Comparison of ENCODE assay signal across 8 mouse cellular contexts in the genomic region with DNA sequence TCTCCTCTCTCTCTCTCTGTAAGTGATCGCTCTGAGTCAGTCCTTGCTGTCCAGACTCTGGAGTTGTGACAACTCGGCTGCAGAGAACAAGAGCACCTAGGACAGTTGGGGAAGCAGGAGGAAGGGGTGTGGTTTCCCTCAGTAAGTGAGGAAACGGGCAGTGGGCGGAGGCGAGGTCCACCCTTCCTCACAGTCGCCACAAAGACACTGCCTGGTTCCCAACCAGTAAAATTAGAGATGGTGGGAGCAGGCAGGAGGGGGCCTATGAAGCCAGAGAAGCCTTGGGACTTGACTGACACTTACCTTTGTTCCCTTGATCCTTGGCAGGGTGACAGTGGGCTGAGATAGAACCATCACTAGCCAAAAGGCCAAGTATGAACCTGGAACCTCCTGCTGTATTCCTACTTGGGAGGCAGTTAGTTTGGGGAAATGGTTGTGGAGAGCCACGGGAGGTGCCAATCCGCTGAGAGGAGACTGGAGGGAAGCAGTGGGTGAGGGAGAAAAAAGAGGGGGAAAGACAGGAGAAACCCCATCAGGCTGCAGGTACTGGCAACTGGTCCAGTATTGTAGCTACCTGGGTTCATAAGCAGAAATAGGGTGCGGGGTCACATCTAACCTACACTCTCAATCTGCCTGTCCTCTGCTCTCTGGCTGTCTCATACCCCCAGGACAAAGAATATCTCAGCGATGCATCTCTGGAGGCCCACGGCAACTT. TPM values are rescaled to one million over a fixed set of nuclear protein-coding genes. Genes with fewer than 3 reads are reported as not detected.
DNase-seq lines count a peak whose midpoint lies in the region; ATAC-seq and TF ChIP-seq lines count a peak whose summit lies in the region.
"Had no signal": no experiment of that assay in that cellular context is flagged by ENCODE, and none has a peak within 500 bp of the region (broad histone marks: within the 10 kb centered on the region; RNA-seq: fewer than 3 reads in every experiment).

No protein-coding gene starts in this region.

- peak; percentile 92 for TF ChIP-seq EP300 in heart, adult 2 months (IDR thresholded peaks at IDR 0.05; ENCODE audit: insufficient read depth, low read depth, low read length)

- no peak for ATAC-seq in midbrain, embryonic 13.5 days
- no peak for ATAC-seq in midbrain, embryonic 11.5 days (ENCODE audit: low FRiP score)
- ATAC-seq in kidney, postnatal 0 days (replicated peaks; ENCODE audit: low FRiP score, low read depth) = no peak

- no peak overlapping the region for H3K4me3 ChIP-seq in midbrain, embryonic 13.5 days (replicated peaks)
- H3K4me3 ChIP-seq in midbrain, embryonic 11.5 days (ENCODE audit: low read depth, low read length) = no peak overlapping the region
- H3K4me3 ChIP-seq in heart, adult 2 months = no peak overlapping the region
- no peak overlapping the region for H3K4me3 ChIP-seq in kidney, postnatal 0 days (replicated peaks; ENCODE audit: low read depth, low read length)
- no peak overlapping the region for H3K4me3 ChIP-seq in small intestine, adult 2 months (ENCODE audit: low read depth, low read length)
- H3K4me3 ChIP-seq: stomach, embryonic 15.5 days had no signal

- DNase-seq in midbrain, embryonic 11.5 days (ENCODE audit: low spot score, missing footprints) = no peak
- DNase-seq in heart, adult 2 months = peak; percentile 63 to 79
- peak; percentile 54 for DNase-seq in kidney, postnatal 0 days (ENCODE audit: low spot score)
- DNase-seq in urinary bladder, postnatal 36 days (ENCODE audit: low spot score in 2 of 2) = no peak
- DNase-seq in gastrocnemius, postnatal 10 days = no peak

- no peaks in the 10 kb centered on the region for H3K79me2 ChIP-seq in heart, adult 2 months (replicated peaks; ENCODE audit: control insufficient read depth, insufficient read depth, low read length)

- H3K4me2 ChIP-seq in midbrain, embryonic 13.5 days (replicated peaks) = no peak overlapping the region
- no peak overlapping the region for H3K4me2 ChIP-seq in midbrain, embryonic 11.5 days
- H3K4me2 ChIP-seq in kidney, postnatal 0 days (ENCODE audit: low read length) = no peak overlapping the region; the same call in 1 of the 2 replicates
- H3K4me2 ChIP-seq: stomach, embryonic 15.5 days had no signal

- intact Hi-C loops in heart, adult 2 months (cut with DNase I) = loop anchor here (1.0 kb wide), 1 partner anchor 38 kb away; no protein-coding TSS in a partner anchor

- no peak for TF ChIP-seq CTCF in heart, adult 2 months (IDR thresholded peaks at IDR 0.05)
- TF ChIP-seq CTCF in kidney, postnatal 0 days (IDR thresholded peaks at IDR 0.05; ENCODE audit: low read depth) = no peak
- no peak for TF ChIP-seq CTCF in small intestine, adult 2 months (IDR thresholded peaks at IDR 0.05; ENCODE audit: extremely low read depth, insufficient read length, insufficient replicate concordance, low read depth, low read length)

- no peaks in the 10 kb centered on the region for H3K9me3 ChIP-seq in midbrain, embryonic 13.5 days
- H3K9me3 ChIP-seq in midbrain, embryonic 11.5 days (ENCODE audit: control insufficient read depth, low read length) = no peaks in the 10 kb centered on the region
- no peaks in the 10 kb centered on the region for H3K9me3 ChIP-seq in kidney, postnatal 0 days (replicated peaks; ENCODE audit: low read length)
- H3K9me3 ChIP-seq: stomach, embryonic 15.5 days had no signal

- no peak overlapping the region for H3K27ac ChIP-seq in midbrain, embryonic 13.5 days
- no peak overlapping the region for H3K27ac ChIP-seq in midbrain, embryonic 11.5 days (ENCODE audit: low read depth, low read length)
- H3K27ac ChIP-seq in heart, adult 2 months = peak overlapping the region; percentile 91
- H3K27ac ChIP-seq in kidney, postnatal 0 days = peak overlapping the region; percentile 54
- H3K27ac ChIP-seq in small intestine, adult 2 months (ENCODE audit: insufficient read depth, low read depth, low read length) = 0 out of 2 replicates have a peak overlapping the region, but pooled peaks have one; percentile 6
- H3K27ac ChIP-seq: stomach, embryonic 15.5 days had no signal

- peak; percentile 90 for TF ChIP-seq POLR2A in heart, adult 2 months (IDR thresholded peaks at IDR 0.05; ENCODE audit: insufficient read depth, low read depth, low read length)
- TF ChIP-seq POLR2A in small intestine, adult 2 months (IDR thresholded peaks at IDR 0.05; ENCODE audit: low read depth, low read length) = no peak

- peaks cover 4% of the 10 kb centered on the region; the same call in 1 of the 2 replicates for H3K27me3 ChIP-seq in midbrain, embryonic 13.5 days
- no peaks in the 10 kb centered on the region for H3K27me3 ChIP-seq in midbrain, embryonic 11.5 days (ENCODE audit: control insufficient read depth, insufficient read depth, low read length)
- H3K27me3 ChIP-seq in heart, adult 2 months (ENCODE audit: control insufficient read depth, insufficient read depth, low read length) = no peaks in the 10 kb centered on the region
- no peaks in the 10 kb centered on the region for H3K27me3 ChIP-seq in kidney, postnatal 0 days (ENCODE audit: insufficient read depth, low read length)
- no peaks in the 10 kb centered on the region for H3K27me3 ChIP-seq in small intestine, adult 2 months (ENCODE audit: control insufficient read depth, insufficient read depth, low read length)
- H3K27me3 ChIP-seq: stomach, embryonic 15.5 days had no signal

- H3K4me1 ChIP-seq in midbrain, embryonic 13.5 days (replicated peaks) = peaks cover 27% of the 10 kb centered on the region
- H3K4me1 ChIP-seq in midbrain, embryonic 11.5 days (ENCODE audit: control insufficient read depth, insufficient read depth, low read length) = peaks cover 8% of the 10 kb centered on the region
- H3K4me1 ChIP-seq in heart, adult 2 months (ENCODE audit: control insufficient read depth, insufficient read depth, low read length) = peaks cover 12% of the 10 kb centered on the region
- peaks cover 11% of the 10 kb centered on the region; the same call in 1 of the 2 replicates for H3K4me1 ChIP-seq in kidney, postnatal 0 days (replicated peaks; ENCODE audit: insufficient read depth, low read length)
- no peaks in the 10 kb centered on the region; the same call in 1 of the 2 replicates for H3K4me1 ChIP-seq in small intestine, adult 2 months (ENCODE audit: control insufficient read depth, insufficient read depth, insufficient read length, low read length)

- peaks cover 21% of the 10 kb centered on the region for H3K36me3 ChIP-seq in midbrain, embryonic 13.5 days
- no peaks in the 10 kb centered on the region for H3K36me3 ChIP-seq in midbrain, embryonic 11.5 days (ENCODE audit: control insufficient read depth, insufficient read depth, low read length)
- H3K36me3 ChIP-seq in heart, adult 2 months (ENCODE audit: control insufficient read depth, insufficient read depth, low read length) = no peaks in the 10 kb centered on the region
- H3K36me3 ChIP-seq in kidney, postnatal 0 days (ENCODE audit: insufficient read depth, low read length) = no peaks in the 10 kb centered on the region
- H3K36me3 ChIP-seq in small intestine, adult 2 months (ENCODE audit: control insufficient read depth, insufficient read depth, low read length) = no peaks in the 10 kb centered on the region
- H3K36me3 ChIP-seq: stomach, embryonic 15.5 days had no signal

- WGBS in midbrain, embryonic 13.5 days = 53% methylated on average over 11 of the region's 11 CpGs
- 48% methylated on average over 11 of the region's 11 CpGs for whole genome bisulfite sequencing in midbrain, embryonic 11.5 days
- WGBS in heart, adult 2 months = 28% methylated on average over 11 of the region's 11 CpGs
- WGBS in kidney, postnatal 0 days = 41% methylated on average over 11 of the region's 11 CpGs
- 38% methylated on average over 11 of the region's 11 CpGs for WGBS in small intestine, adult 2 months

- peak overlapping the region; percentile 19; the same call in 1 of the 2 replicates for H3K9ac ChIP-seq in midbrain, embryonic 13.5 days (replicated peaks)
- no peak overlapping the region for H3K9ac ChIP-seq in midbrain, embryonic 11.5 days (ENCODE audit: low read length)
- 0 out of 2 replicates have a peak overlapping the region, but pooled peaks have one; percentile 14 for H3K9ac ChIP-seq in heart, adult 2 months (ENCODE audit: low read depth, low read length)
- H3K9ac ChIP-seq in kidney, postnatal 0 days (ENCODE audit: low read depth, low read length) = 0 out of 2 replicates have a peak overlapping the region, but pooled peaks have one; percentile 14
- H3K9ac ChIP-seq: stomach, embryonic 15.5 days had no signal

RNA-seq across cellular contexts. Expression of gene Adam11, which starts 19.2 kb away (rescaled TPM):
- 31.8 and 32.8 TPM in 2 replicates for polyA plus RNA-seq in midbrain, embryonic 13.5 days (2015; fragmentation: Nextera tagmentation; extraction: Ambion mirVana)
- polyA plus RNA-seq in midbrain, embryonic 11.5 days (2014; fragmentation: Nextera tagmentation; extraction: Ambion mirVana) = 13.6 and 13.8 TPM in 2 replicates
- total RNA-seq in heart, adult 2 months (2021) = 1 to 10 TPM; 3.4 to 4.9 TPM
- 10.1 and 12.5 TPM in 2 replicates for polyA plus RNA-seq in heart, adult 2 months (2012; rRNA removed)
- polyA plus RNA-seq in kidney, postnatal 0 days (2015; fragmentation: Nextera tagmentation; extraction: Ambion mirVana) = 5.9 and 7.7 TPM in 2 replicates
- polyA plus RNA-seq in small intestine, adult 2 months (2012; rRNA removed) = 3.1 TPM in 2 replicates
- total RNA-seq in gastrocnemius, postnatal 10 days (2021) = 1 to 10 TPM; 2.2 to 3.0 TPM

RNA-seq across cellular contexts. Expression of gene Gjc1, which starts 39.1 kb away (rescaled TPM):
- 49.6 and 53.3 TPM in 2 replicates for polyA plus RNA-seq in midbrain, embryonic 13.5 days (2015; fragmentation: Nextera tagmentation; extraction: Ambion mirVana)
- 85.5 and 87.8 TPM in 2 replicates for polyA plus RNA-seq in midbrain, embryonic 11.5 days (2014; fragmentation: Nextera tagmentation; extraction: Ambion mirVana)
- total RNA-seq in heart, adult 2 months (2021) = 10 to 100 TPM; 19.4 to 23.4 TPM
- 12.9 and 26.4 TPM in 2 replicates for polyA plus RNA-seq in heart, adult 2 months (2012; rRNA removed)
- polyA plus RNA-seq in kidney, postnatal 0 days (2015; fragmentation: Nextera tagmentation; extraction: Ambion mirVana) = 44.2 and 47.1 TPM in 2 replicates
- polyA plus RNA-seq in small intestine, adult 2 months (2012; rRNA removed) = 0.70 and 1.4 TPM in 2 replicates
- total RNA-seq in gastrocnemius, postnatal 10 days (2021) = 10 to 100 TPM; 23.7 to 27.6 TPM

RNA-seq across cellular contexts. Expression of gene Higd1b, which starts 55.2 kb away (rescaled TPM):
- polyA plus RNA-seq in midbrain, embryonic 13.5 days (2015; fragmentation: Nextera tagmentation; extraction: Ambion mirVana) = 2.8 and 3.0 TPM in 2 replicates
- polyA plus RNA-seq in midbrain, embryonic 11.5 days (2014; fragmentation: Nextera tagmentation; extraction: Ambion mirVana) = not detected in 2 replicates
- total RNA-seq in heart, adult 2 months (2021) = 10 to 100 TPM; 11.0 to 12.2 TPM
- 15.2 and 21.6 TPM in 2 replicates for polyA plus RNA-seq in heart, adult 2 months (2012; rRNA removed)
- 2.9 and 3.0 TPM in 2 replicates for polyA plus RNA-seq in kidney, postnatal 0 days (2015; fragmentation: Nextera tagmentation; extraction: Ambion mirVana)
- polyA plus RNA-seq in small intestine, adult 2 months (2012; rRNA removed) = 0.34 TPM in 1 of 2 replicates, not detected in the other
- 1 to 10 TPM; 2.8 to 4.2 TPM for total RNA-seq in gastrocnemius, postnatal 10 days (2021)

Comparison
In these comparisons a context has a peak if more than half of its experiments do, and no peak if none do; other contexts are left out.
1. H3K27ac ChIP-seq: peak in heart, adult 2 months (single experiment), kidney, postnatal 0 days (single experiment) and small intestine, adult 2 months (single experiment); none in midbrain, embryonic 13.5 days (single experiment) and midbrain, embryonic 11.5 days (single experiment).
2. DNase-seq: peak in heart, adult 2 months (2 of 2) and kidney, postnatal 0 days (single experiment); none in midbrain, embryonic 11.5 days (single experiment), urinary bladder, postnatal 36 days (0 of 2) and gastrocnemius, postnatal 10 days (single experiment).